Mouse (Mus musculus): ENCODE measurements around the gene Slc9a3r1. TPM values are rescaled to one million over a fixed set of nuclear protein-coding genes. Genes with fewer than 3 reads are reported as not detected.
A peak's percentile ranks its signal among the peaks of the same experiment; 100 is the strongest.

Slc9a3r1 gene
- polyA plus RNA-seq, 1 experiment: 5.3 TPM

DNA sequence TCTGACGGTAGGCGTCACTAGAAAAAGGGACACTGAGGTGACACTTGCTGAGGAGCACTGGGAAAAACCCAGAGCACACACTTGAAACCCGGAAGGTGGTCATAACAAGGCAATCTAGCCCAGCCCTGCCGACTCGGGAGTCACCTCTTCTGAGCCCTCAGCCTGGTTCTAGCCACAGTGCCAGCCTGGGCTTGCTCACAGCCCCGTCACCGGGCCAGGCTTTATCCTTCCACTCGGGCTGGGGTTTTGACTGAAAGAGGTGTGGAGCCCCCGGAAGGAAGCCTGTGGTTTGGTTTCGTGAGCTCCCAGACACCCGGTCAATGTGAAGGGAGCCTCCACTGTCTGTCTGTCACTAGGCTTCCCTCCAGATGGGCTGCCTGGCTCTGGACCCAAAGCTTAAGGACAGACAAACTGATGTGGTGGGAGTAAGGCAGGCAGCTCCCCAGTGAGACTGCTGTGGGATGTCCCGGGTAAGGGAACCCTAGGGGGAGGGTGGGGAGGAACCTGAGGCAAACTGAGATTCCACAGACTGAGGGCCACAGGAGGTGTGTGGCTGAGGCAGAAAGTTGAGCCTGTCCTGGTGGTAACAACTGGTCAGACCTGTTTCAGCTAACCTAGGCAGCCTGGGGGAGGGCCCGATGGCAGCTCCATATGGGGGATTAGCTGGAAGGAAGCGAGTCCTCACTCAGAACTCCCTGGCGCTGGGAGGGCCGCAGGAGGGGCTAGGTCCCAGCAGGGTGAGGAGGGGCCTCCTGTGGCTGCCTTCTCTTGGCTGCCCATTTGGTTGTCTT is 10.6 kb downstream of the Slc9a3r1 start:
- no peak overlapping the region for H3K27ac ChIP-seq (replicated peaks; ENCODE audit: low read depth, low read length)
- H3K4me1 ChIP-seq (ENCODE audit: control insufficient read depth, insufficient read depth, insufficient read length, low read length): peaks cover 16% of the 10 kb centered on the region
- H3K4me3 ChIP-seq (ENCODE audit: insufficient read depth, low read depth, low read length): no peak overlapping the region

DNA sequence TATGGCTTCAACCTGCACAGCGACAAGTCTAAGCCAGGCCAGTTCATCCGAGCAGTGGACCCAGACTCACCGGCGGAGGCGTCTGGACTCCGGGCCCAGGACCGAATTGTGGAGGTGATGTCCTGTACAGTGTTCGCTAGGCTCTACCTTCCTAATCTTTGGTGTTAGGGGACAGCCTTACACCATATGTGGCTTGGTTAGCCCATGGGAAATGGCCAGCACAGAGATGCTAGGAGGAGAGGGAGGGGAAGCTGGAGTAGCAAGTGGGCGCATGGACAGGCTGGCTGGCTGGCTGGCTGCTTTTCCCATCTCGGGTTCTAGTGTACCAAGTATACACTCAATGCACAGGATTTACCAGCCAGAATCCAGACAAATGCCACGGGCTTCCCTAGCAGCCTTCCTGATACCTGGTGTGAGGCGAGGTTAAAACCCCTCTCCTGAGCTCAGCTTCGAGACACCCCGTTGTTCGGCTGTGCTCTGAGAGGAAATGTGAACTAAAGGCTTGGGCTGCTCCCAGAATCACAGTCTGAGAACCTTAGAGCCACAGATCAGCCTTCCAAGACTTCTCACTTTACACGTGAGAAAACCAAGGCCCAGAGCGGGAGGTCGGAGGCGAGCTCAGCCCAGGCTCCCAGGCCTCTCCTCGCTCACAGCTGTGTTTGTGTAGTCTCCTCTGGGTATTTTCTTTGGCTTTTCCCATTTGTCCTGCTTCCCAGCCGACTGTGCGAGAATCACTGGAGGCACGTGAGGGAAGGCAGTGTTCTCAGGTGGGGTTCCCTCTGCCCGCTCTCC is 13.5 kb downstream of the Slc9a3r1 start:
- no peak overlapping the region for H3K27ac ChIP-seq (replicated peaks; ENCODE audit: low read depth, low read length)
- H3K4me1 ChIP-seq (ENCODE audit: control insufficient read depth, insufficient read depth, insufficient read length, low read length): peaks cover 16% of the 10 kb centered on the region
- no peak overlapping the region for H3K4me3 ChIP-seq (ENCODE audit: insufficient read depth, low read depth, low read length)

DNA sequence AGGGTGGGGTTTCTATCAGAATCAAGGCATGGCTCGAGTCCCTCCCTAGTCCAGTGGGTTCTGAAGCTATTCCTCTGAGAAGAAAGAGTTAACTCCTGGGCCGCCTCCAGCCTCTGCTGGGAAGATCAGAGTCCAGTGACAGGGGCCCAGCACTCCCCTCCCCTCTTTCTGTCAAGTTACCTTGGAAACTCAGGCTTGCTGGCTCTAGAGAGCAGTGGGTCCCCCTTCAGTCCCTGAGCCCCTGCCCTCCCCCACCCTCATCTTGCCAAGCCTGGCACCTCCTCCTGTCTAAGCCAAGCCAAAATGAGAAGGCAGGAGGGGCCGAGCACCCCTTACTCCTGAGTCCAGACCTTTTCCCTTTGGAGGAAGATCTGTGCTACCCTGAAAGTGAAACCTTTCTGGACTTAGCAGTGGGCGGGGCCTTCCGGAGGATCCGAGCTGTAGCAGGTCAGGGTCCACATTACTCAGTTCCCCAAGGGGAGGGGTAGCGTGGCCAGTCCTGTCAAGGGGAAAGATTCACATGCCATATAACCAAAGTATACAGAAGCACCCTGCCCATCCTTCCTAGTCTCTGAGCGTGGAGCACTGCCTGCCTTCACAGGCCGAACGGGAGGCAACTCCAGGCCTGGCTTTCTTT is 14.5 kb downstream of the Slc9a3r1 start:
- Histone ChIP-seq H3K4me1 (ENCODE audit: control insufficient read depth, insufficient read depth, insufficient read length, low read length) (peaks cover 12% of the 10 kb centered on the region), H3K4me3 (ENCODE audit: insufficient read depth, low read depth, low read length) (no peak overlapping the region), H3K27ac (replicated peaks; ENCODE audit: low read depth, low read length) (no peak overlapping the region; the same call in 1 of the 2 replicates)

- Histone ChIP-seq H3K27ac (replicated peaks; ENCODE audit: low read depth, low read length) (no peak overlapping the region), H3K4me1 (ENCODE audit: control insufficient read depth, insufficient read depth, insufficient read length, low read length) (peaks cover 4% of the 10 kb centered on the region; the same call in 1 of the 2 replicates), H3K4me3 (ENCODE audit: insufficient read depth, low read depth, low read length) (no peak overlapping the region)
Measured at GRCm38 (mm10) chr11:115178766-115179165, 15.6 kb downstream of the Slc9a3r1 start.

- peaks cover 3% of the 10 kb centered on the region; the same call in 1 of the 2 replicates for H3K4me1 ChIP-seq (ENCODE audit: control insufficient read depth, insufficient read depth, insufficient read length, low read length)
- no peak overlapping the region for H3K27ac ChIP-seq (replicated peaks; ENCODE audit: low read depth, low read length)
- H3K4me3 ChIP-seq (ENCODE audit: insufficient read depth, low read depth, low read length): no peak overlapping the region
Measured at GRCm38 (mm10) chr11:115179191-115179590, 16.1 kb downstream of the Slc9a3r1 start.

DNA sequence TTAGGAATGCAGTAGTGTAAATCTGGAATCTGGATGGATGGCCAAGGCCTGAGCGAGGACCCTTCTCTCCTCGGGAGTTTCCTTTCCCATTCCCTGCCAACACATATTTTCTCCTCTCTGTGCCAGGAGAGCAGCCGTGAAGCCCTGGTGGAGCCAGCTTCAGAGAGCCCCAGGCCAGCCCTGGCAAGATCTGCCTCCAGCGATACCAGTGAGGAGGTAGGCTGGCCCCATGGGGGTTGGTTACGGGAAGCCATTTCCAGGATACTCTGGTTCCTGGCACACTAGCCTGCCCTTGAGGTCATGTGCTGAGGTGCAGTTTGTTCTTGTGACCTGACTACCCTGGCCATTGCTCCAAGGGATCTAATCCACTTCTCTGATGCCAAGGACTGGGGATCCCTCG is 16.7 kb downstream of the Slc9a3r1 start:
- Histone ChIP-seq H3K27ac (replicated peaks; ENCODE audit: low read depth, low read length) (no peak overlapping the region), H3K4me3 (ENCODE audit: insufficient read depth, low read depth, low read length) (no peak overlapping the region), H3K4me1 (ENCODE audit: control insufficient read depth, insufficient read depth, insufficient read length, low read length) (peaks cover 3% of the 10 kb centered on the region; the same call in 1 of the 2 replicates)

- Histone ChIP-seq H3K4me3 (ENCODE audit: insufficient read depth, low read depth, low read length) (no peak overlapping the region), H3K27ac (replicated peaks; ENCODE audit: low read depth, low read length) (no peak overlapping the region), H3K4me1 (ENCODE audit: control insufficient read depth, insufficient read depth, insufficient read length, low read length) (no peaks in the 10 kb centered on the region; the same call in 1 of the 2 replicates)
Measured at GRCm38 (mm10) chr11:115181913-115182638, 18.9 kb downstream of the Slc9a3r1 start.

- no peak overlapping the region for H3K4me3 ChIP-seq (ENCODE audit: insufficient read depth, low read depth, low read length)
- no peaks in the 10 kb centered on the region for H3K4me1 ChIP-seq (ENCODE audit: control insufficient read depth, insufficient read depth, insufficient read length, low read length)
- no peak overlapping the region for H3K27ac ChIP-seq (replicated peaks; ENCODE audit: low read depth, low read length)
Measured at GRCm38 (mm10) chr11:115184973-115185372, 21.8 kb downstream of the Slc9a3r1 start.

- H3K27ac ChIP-seq (replicated peaks; ENCODE audit: low read depth, low read length): peak within 1 kb of the TSS; percentile 63
- H3K4me1 ChIP-seq (ENCODE audit: control insufficient read depth, insufficient read depth, insufficient read length, low read length): peaks cover 8% of the 10 kb centered on the region
- peak within 1 kb of the TSS; percentile 74 for H3K4me3 ChIP-seq (ENCODE audit: insufficient read depth, low read depth, low read length)
Measured at GRCm38 (mm10) chr11:115187224-115187639, 24.1 kb downstream of the Slc9a3r1 start, which contains the start of gene Tmem104. TSS of gene Tmem104 (plus strand) at chr11:115187487.

DNA sequence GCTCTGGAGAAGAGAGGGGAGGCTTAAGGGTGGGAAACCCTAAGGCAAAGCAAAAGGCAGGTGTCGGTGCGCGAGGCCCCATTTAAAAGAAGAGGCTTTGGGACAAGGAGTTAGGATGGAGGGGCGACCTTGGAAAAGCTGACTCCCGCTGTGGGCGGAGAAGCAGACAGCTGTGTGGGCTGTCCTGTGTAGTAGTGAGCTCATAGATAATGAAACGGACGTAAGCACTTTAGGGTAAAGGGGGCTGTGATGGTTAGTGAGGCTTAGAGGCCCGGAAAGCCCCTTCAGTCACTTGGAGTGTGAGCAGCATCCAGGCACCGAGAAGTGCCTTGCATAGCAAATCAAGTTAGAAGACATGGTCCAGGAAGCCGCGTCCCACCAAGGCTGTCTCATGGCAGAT is 24.6 kb downstream of the Slc9a3r1 start, which contains the start of gene Nat9:
Gene Nat9 (minus strand): TSS at position 167 of the 400 bp plus-strand sequence.
- Histone ChIP-seq H3K4me3 (ENCODE audit: insufficient read depth, low read depth, low read length) (peak within 1 kb of the TSS; percentile 74), H3K4me1 (ENCODE audit: control insufficient read depth, insufficient read depth, insufficient read length, low read length) (peaks cover 12% of the 10 kb centered on the region), H3K27ac (replicated peaks; ENCODE audit: low read depth, low read length) (peak within 1 kb of the TSS; percentile 63)

GRCm38 (mm10) chr11:115188539-115189231 is 25.5 kb downstream of the Slc9a3r1 start:
- H3K27ac ChIP-seq (replicated peaks; ENCODE audit: low read depth, low read length): peak overlapping the region; percentile 70
- no peak overlapping the region for H3K4me3 ChIP-seq (ENCODE audit: insufficient read depth, low read depth, low read length)
- H3K4me1 ChIP-seq (ENCODE audit: control insufficient read depth, insufficient read depth, insufficient read length, low read length): peaks cover 12% of the 10 kb centered on the region

GRCm38 (mm10) chr11:115189304-115189703 is 26.2 kb downstream of the Slc9a3r1 start:
- H3K4me3 ChIP-seq (ENCODE audit: insufficient read depth, low read depth, low read length): no peak overlapping the region
- peak overlapping the region; percentile 80 for H3K27ac ChIP-seq (replicated peaks; ENCODE audit: low read depth, low read length)
- peaks cover 12% of the 10 kb centered on the region for H3K4me1 ChIP-seq (ENCODE audit: control insufficient read depth, insufficient read depth, insufficient read length, low read length)

DNA sequence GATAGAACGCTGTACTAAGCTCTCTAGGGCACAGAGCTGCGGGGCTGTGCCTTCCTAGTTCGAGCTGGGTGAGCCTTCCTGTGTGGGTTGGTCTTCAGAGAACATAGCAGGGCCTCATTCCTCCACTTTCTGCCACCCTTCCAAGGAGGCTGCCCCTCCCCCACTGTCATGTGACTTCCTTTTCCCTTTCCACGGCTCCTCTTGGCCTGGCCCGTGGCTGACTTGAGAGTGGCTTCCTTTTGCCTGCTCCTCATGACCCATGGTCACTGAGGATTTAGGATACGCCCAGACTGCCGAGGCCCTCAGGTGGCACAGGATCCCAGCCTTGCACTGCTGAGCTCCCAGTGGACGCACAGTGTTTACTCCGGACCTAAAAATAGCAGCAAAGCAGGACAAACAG is 29.0 kb downstream of the Slc9a3r1 start:
- Histone ChIP-seq H3K4me3 (ENCODE audit: insufficient read depth, low read depth, low read length) (peak overlapping the region; percentile 2; the same call in 1 of the 2 replicates), H3K4me1 (ENCODE audit: control insufficient read depth, insufficient read depth, insufficient read length, low read length) (peaks cover 12% of the 10 kb centered on the region), H3K27ac (replicated peaks; ENCODE audit: low read depth, low read length) (peak overlapping the region; percentile 92)

DNA sequence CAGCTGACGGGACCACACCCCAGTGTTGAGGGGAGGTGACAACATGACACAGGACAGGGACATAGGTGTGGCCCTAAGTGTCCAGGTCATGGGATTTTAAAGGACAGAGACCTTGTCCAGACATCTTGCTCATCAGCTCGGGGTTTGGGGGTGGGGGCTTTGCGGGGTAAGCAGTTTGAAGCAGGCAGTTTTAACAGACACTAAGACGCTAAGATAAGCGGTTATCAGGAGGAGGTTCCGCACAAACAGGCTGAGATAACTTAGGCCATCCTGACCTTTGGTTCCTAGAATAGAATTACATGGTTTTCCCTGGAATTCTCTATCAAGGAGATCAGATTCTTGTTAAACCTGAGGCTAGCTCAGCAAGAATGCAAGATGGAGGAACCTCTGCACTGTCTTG is 31.6 kb downstream of the Slc9a3r1 start:
- Histone ChIP-seq H3K4me1 (ENCODE audit: control insufficient read depth, insufficient read depth, insufficient read length, low read length) (peaks cover 12% of the 10 kb centered on the region), H3K4me3 (ENCODE audit: insufficient read depth, low read depth, low read length) (no peak overlapping the region), H3K27ac (replicated peaks; ENCODE audit: low read depth, low read length) (no peak overlapping the region)
